In the genomic region with DNA sequence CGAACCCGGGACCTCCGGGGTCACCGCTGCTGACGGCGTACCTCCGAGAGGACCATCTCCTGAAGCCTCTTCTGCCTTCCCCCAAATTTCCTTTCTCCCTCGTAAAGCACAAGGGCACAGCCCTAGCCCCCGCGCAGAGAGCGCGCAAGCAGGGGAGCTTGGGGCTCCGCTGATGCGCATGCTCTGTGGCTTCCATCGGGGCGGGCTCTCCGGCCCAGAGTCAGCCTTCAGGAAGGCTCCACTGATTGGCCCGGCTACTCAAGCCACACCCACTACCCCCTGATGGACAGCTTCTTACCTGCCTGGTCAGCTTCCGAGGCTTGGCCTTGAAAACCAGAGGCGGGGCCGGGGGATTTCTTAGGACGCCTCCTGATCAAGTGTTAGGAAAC, we compare ENCODE assay signal across 8 mouse cellular contexts. TPM values are rescaled to one million over a fixed set of nuclear protein-coding genes. Genes with fewer than 3 reads are reported as not detected.
DNase-seq lines count a peak whose midpoint lies in the region; ATAC-seq and TF ChIP-seq lines count a peak whose summit lies in the region.

No protein-coding gene starts in this region.

- no peaks in the 10 kb centered on the region for H3K36me3 ChIP-seq in embryonic facial prominence, embryonic 15.5 days
- no peaks in the 10 kb centered on the region for H3K36me3 ChIP-seq in limb, embryonic 14.5 days (ENCODE audit: control insufficient read depth, insufficient read depth, low read length)
- no peaks in the 10 kb centered on the region for H3K36me3 ChIP-seq in midbrain, postnatal 0 days (ENCODE audit: insufficient read depth, low read length)

- WGBS in bone marrow, adult 2 months, result under 1% methylated on average over 22 of the region's 22 CpGs
- under 1% methylated on average over 22 of the region's 22 CpGs for WGBS in embryonic facial prominence, embryonic 15.5 days
- WGBS in limb, embryonic 14.5 days, result 1% methylated on average over 22 of the region's 22 CpGs
- under 1% methylated on average over 22 of the region's 22 CpGs for WGBS in midbrain, postnatal 0 days

- H3K4me3 ChIP-seq in bone marrow, adult 2 months (replicated peaks; ENCODE audit: control insufficient read depth, low read depth, low read length), result peak overlapping the region; percentile 85
- peak overlapping the region; percentile 76 for H3K4me3 ChIP-seq in embryonic facial prominence, embryonic 15.5 days (replicated peaks)
- H3K4me3 ChIP-seq in limb, embryonic 14.5 days (replicated peaks; ENCODE audit: low read length), result peak overlapping the region; percentile 75
- H3K4me3 ChIP-seq in midbrain, postnatal 0 days (ENCODE audit: low read depth, low read length), result peak overlapping the region; percentile 64

- TF ChIP-seq POLR2A in bone marrow, adult 2 months (IDR thresholded peaks at IDR 0.05; ENCODE audit: borderline replicate concordance, control insufficient read depth, low read depth, low read length), result peak; percentile 44; the same call in 1 of the 2 replicates
- TF ChIP-seq POLR2A in limb, embryonic 14.5 days (IDR thresholded peaks at IDR 0.05; ENCODE audit: borderline replicate concordance, extremely low read depth, insufficient read depth, insufficient read length), result peak; percentile 85; the same call in 1 of the 2 replicates

- H3K27ac ChIP-seq in bone marrow, adult 2 months (ENCODE audit: control insufficient read depth, insufficient read depth, low read depth, low read length, poor library complexity), result peak overlapping the region; percentile 35
- H3K27ac ChIP-seq in embryonic facial prominence, embryonic 15.5 days (replicated peaks), result peak overlapping the region; percentile 88
- peak overlapping the region; percentile 59; the same call in 1 of the 2 replicates for H3K27ac ChIP-seq in limb, embryonic 14.5 days (replicated peaks; ENCODE audit: low read depth, low read length)
- peak overlapping the region; percentile 81 for H3K27ac ChIP-seq in midbrain, postnatal 0 days (ENCODE audit: low read depth, low read length)

- peak; percentile 96 for DNase-seq in 3T3-L1 (ENCODE audit: low read depth, low spot score)
- peak; percentile 90 for DNase-seq in heart, adult 8-10 months (ENCODE audit: low spot score)
- peak; percentile 98 for DNase-seq in kidney, adult 9 months
- peak; percentile 94 for DNase-seq in limb, embryonic 14.5 days (ENCODE audit: low spot score)
- DNase-seq in midbrain, postnatal 0 days (ENCODE audit: low spot score), result peak; percentile 97
- peak; percentile 89 for DNase-seq in spleen, postnatal 36 days (ENCODE audit: low spot score in 2 of 2)

- no peaks in the 10 kb centered on the region for H3K9me3 ChIP-seq in embryonic facial prominence, embryonic 15.5 days (replicated peaks)
- H3K9me3 ChIP-seq in limb, embryonic 14.5 days (ENCODE audit: control insufficient read depth, low read length), result no peaks in the 10 kb centered on the region
- no peaks in the 10 kb centered on the region for H3K9me3 ChIP-seq in midbrain, postnatal 0 days (ENCODE audit: low read length)

- H3K9ac ChIP-seq in embryonic facial prominence, embryonic 15.5 days, result peak overlapping the region; percentile 47
- H3K9ac ChIP-seq in limb, embryonic 14.5 days (ENCODE audit: low read depth, low read length, severe bottlenecking), result peak overlapping the region; percentile 67
- peak overlapping the region; percentile 74 for H3K9ac ChIP-seq in midbrain, postnatal 0 days (replicated peaks; ENCODE audit: low read length, poor library complexity, severe bottlenecking)

- no peaks in the 10 kb centered on the region; the same call in 1 of the 2 replicates for H3K4me1 ChIP-seq in bone marrow, adult 2 months (ENCODE audit: control insufficient read depth, insufficient read depth, low read length)
- peaks cover 9% of the 10 kb centered on the region for H3K4me1 ChIP-seq in embryonic facial prominence, embryonic 15.5 days
- H3K4me1 ChIP-seq in limb, embryonic 14.5 days (ENCODE audit: control insufficient read depth, insufficient read depth, low read length), result no peaks in the 10 kb centered on the region
- no peaks in the 10 kb centered on the region for H3K4me1 ChIP-seq in midbrain, postnatal 0 days (ENCODE audit: insufficient read depth, low read length)

- H3K27me3 ChIP-seq in embryonic facial prominence, embryonic 15.5 days, result peaks cover 10% of the 10 kb centered on the region
- H3K27me3 ChIP-seq in limb, embryonic 14.5 days (ENCODE audit: control insufficient read depth, insufficient read depth, low read length), result peaks cover 18% of the 10 kb centered on the region
- H3K27me3 ChIP-seq in midbrain, postnatal 0 days (ENCODE audit: insufficient read depth, low read length), result no peaks in the 10 kb centered on the region

- ATAC-seq in embryonic facial prominence, embryonic 15.5 days (ENCODE audit: insufficient number of reproducible peaks, low FRiP score, low TSS enrichment, low read depth), result peak; percentile 88
- ATAC-seq in limb, embryonic 14.5 days (ENCODE audit: low FRiP score, low read depth), result peak; percentile 90
- peak; percentile 94 for ATAC-seq in midbrain, postnatal 0 days (ENCODE audit: low FRiP score)

- peak overlapping the region; percentile 99 for H3K4me2 ChIP-seq in embryonic facial prominence, embryonic 15.5 days (replicated peaks)
- H3K4me2 ChIP-seq in limb, embryonic 14.5 days (replicated peaks; ENCODE audit: low read depth, low read length, severe bottlenecking), result peak overlapping the region; percentile 76
- H3K4me2 ChIP-seq in midbrain, postnatal 0 days (ENCODE audit: low read depth, low read length, poor library complexity, severe bottlenecking), result peak overlapping the region; percentile 92

- TF ChIP-seq CTCF in bone marrow, adult 2 months (IDR thresholded peaks at IDR 0.05; ENCODE audit: control insufficient read depth, insufficient read depth, low read length), result 0 out of 2 replicates have a peak, but pooled peaks have one; percentile 0
- no peak for TF ChIP-seq CTCF in midbrain, postnatal 0 days (IDR thresholded peaks at IDR 0.05)

RNA-seq across cellular contexts. Expression of gene Dock9, which starts 0.8 kb away (rescaled TPM):
- 2.0 and 5.2 TPM in 2 replicates for polyA plus RNA-seq in bone marrow, adult 2 months (2011; ENCODE audit: insufficient read depth, insufficient read length, low replicate concordance, missing spikeins)
- 8.7 and 9.8 TPM in 2 replicates for polyA plus RNA-seq in embryonic facial prominence, embryonic 15.5 days (2015; fragmentation: Nextera tagmentation; extraction: Ambion mirVana)
- total RNA-seq in heart, adult 8-10 months (2022), result 10 to 100 TPM; 23.6 to 29.0 (median 26.3) TPM
- 18.4 and 19.7 TPM in 2 replicates for polyA plus RNA-seq in limb, embryonic 14.5 days (2012; rRNA removed)
- 12.3 and 13.8 TPM in 2 replicates for polyA plus RNA-seq in limb, embryonic 14.5 days (2014; fragmentation: Nextera tagmentation; extraction: Ambion mirVana)
- 68.8 and 70.5 TPM in 2 replicates for total RNA-seq in midbrain, postnatal 0 days (2014; rRNA removed)
- 13.8 and 14.0 TPM in 2 replicates for polyA plus RNA-seq in midbrain, postnatal 0 days (2015; fragmentation: Nextera tagmentation; extraction: Ambion mirVana)

Comparison
In these comparisons a context has a peak if more than half of its experiments do, and no peak if none do; other contexts are left out.
1. Peak in every context shown above with its lines: DNase-seq, ATAC-seq, H3K4me3 ChIP-seq and H3K27ac ChIP-seq.
2. H3K27ac ChIP-seq: peak in every context shown above with its lines; median percentile 88 in embryonic facial prominence, embryonic 15.5 days; 81 in midbrain, postnatal 0 days; 59 in limb, embryonic 14.5 days; 35 in bone marrow, adult 2 months.